Mouse (Mus musculus): ENCODE measurements around the gene Tmco3. TPM values are rescaled to one million over a fixed set of nuclear protein-coding genes. Genes with fewer than 3 reads are reported as not detected.

The Tmco3 gene
- polyA plus RNA-seq, 1 experiment from 2014 or later, result 31.2 TPM

Other genes with a start within 250 kb of the Tmco3 start
- 0.12 and 0.40 TPM in 2 replicates for gene Proz, start 227.3 kb upstream of the Tmco3 start, polyA plus RNA-seq (2014; fragmentation: Nextera tagmentation; extraction: Ambion mirVana)
- 51.5 and 58.3 TPM in 2 replicates for gene Pcid2, start 182.7 kb upstream of the Tmco3 start, polyA plus RNA-seq (2014; fragmentation: Nextera tagmentation; extraction: Ambion mirVana)
- gene Cul4a, start 182.6 kb upstream of the Tmco3 start, polyA plus RNA-seq (2014; fragmentation: Nextera tagmentation; extraction: Ambion mirVana), result 89.7 and 90.1 TPM in 2 replicates
- gene Lamp1, start 129.0 kb upstream of the Tmco3 start, polyA plus RNA-seq (2014; fragmentation: Nextera tagmentation; extraction: Ambion mirVana), result 274 and 282 TPM in 2 replicates
- gene Grtp1, start 87.6 kb upstream of the Tmco3 start, polyA plus RNA-seq (2014; fragmentation: Nextera tagmentation; extraction: Ambion mirVana), result 20.9 and 22.0 TPM in 2 replicates
- not detected in 2 replicates for gene Adprhl1, start 34.0 kb upstream of the Tmco3 start, polyA plus RNA-seq (2014; fragmentation: Nextera tagmentation; extraction: Ambion mirVana)
- gene Dcun1d2, start 59 bp upstream of the Tmco3 start, polyA plus RNA-seq (2014; fragmentation: Nextera tagmentation; extraction: Ambion mirVana), result 31.0 and 33.0 TPM in 2 replicates
- 215 and 223 TPM in 2 replicates for gene Tfdp1, start 50.6 kb downstream of the Tmco3 start, polyA plus RNA-seq (2014; fragmentation: Nextera tagmentation; extraction: Ambion mirVana)
- gene Atp4b, start 108.6 kb downstream of the Tmco3 start, polyA plus RNA-seq (2014; fragmentation: Nextera tagmentation; extraction: Ambion mirVana), result 0.14 TPM in 1 of 2 replicates, not detected in the other
- gene Grk1, start 116.9 kb downstream of the Tmco3 start, polyA plus RNA-seq (2014; fragmentation: Nextera tagmentation; extraction: Ambion mirVana), result 0.03 and 0.08 TPM in 2 replicates
- 0.17 and 0.29 TPM in 2 replicates for gene Tmem255b, start 147.0 kb downstream of the Tmco3 start, polyA plus RNA-seq (2014; fragmentation: Nextera tagmentation; extraction: Ambion mirVana)
- gene Gas6, start 206.3 kb downstream of the Tmco3 start, polyA plus RNA-seq (2014; fragmentation: Nextera tagmentation; extraction: Ambion mirVana), result 7.8 and 8.8 TPM in 2 replicates

Data from midbrain, embryonic 11.5 days (tissue).